Mouse (Mus musculus): ENCODE results near the gene Ndufs3.

The Ndufs3 gene

GRCm38 (mm10) chr2:90847681-90848050 lies 57.0 kb downstream of the Ndufs3 start:
- DNase-seq = no peak

GRCm38 (mm10) chr2:90846955-90847680 lies 57.5 kb downstream of the Ndufs3 start, which contains the start of gene Mtch2:
TSS of gene Mtch2 (plus strand) at chr2:90847155.
- peak; percentile 99 for DNase-seq

DNA sequence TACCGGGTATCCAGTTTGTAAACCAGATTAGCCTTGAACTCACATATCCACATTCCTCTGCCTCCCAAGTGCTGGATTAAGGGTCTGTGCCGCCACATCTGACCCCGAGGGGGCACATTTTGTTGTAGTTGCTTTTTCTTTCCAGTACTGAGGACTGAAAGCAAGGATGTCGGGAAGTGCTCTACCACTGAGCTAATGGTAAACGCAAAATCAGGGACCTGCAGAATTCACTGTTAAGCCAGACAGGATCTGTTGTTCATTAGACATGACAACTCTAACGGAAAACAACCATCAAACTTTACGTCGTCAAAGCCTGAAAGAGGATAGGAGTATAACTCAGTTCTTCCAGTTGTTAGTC lies 58.1 kb downstream of the Ndufs3 start:
- DNase-seq = no peak

GRCm38 (mm10) chr2:90846171-90846570 lies 58.5 kb downstream of the Ndufs3 start:
- no peak for DNase-seq

DNA sequence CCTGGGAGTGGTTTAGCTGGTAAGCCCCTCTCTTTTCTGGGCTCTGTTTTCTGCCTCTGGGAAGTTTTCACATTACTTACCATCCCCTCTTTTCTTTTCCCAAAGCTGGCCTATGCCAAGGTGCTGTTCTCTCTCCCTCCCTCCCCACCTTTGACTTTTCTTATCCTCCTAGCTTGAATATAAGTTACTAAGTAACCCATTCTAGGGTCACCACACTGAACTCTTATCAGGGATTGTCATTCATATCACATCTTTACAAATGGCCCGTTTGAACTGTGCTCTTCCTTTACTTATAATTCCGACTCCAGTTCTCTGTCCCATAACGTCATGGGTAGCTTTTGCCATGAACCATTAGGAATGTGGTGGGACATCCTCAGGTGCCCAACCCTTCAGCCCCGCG lies 59.4 kb downstream of the Ndufs3 start:
- DNase-seq = no peak

All from cerebellum, adult 11 months (tissue).